ENCODE assay signal across 17 mouse cellular contexts in the genomic region with DNA sequence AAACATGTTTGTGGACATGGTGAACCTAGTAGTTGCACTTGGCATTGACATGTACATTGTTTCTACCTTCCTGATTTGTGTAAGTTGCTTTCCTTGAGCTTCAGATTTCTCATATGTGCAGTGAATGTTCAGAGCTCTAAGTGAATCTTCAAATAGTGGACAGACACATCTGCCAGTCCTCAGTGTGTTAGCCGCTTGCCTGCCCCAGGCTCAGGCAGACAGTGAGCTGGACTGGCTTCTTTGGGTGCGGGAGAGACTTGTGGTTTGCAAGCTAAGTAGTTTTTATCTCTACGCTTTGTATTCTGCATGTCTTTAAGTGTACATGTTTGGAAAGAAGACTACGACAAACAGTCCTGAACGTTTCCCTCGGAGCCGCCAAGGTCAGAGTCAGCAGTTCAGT. TPM values are rescaled to one million over a fixed set of nuclear protein-coding genes. Genes with fewer than 3 reads are reported as not detected.
DNase-seq lines count a peak whose midpoint lies in the region; ATAC-seq and TF ChIP-seq lines count a peak whose summit lies in the region.
"Had no signal": no experiment of that assay in that cellular context is flagged by ENCODE, and none has a peak within 500 bp of the region (broad histone marks: within the 10 kb centered on the region; RNA-seq: fewer than 3 reads in every experiment).

No protein-coding gene starts in this region.

- 0 out of 2 replicates have a peak overlapping the region, but pooled peaks have one; percentile 1 for H3K27ac ChIP-seq in kidney, embryonic 14.5 days (ENCODE audit: low read depth, low read length)
- peak overlapping the region; percentile 38; the same call in 1 of the 2 replicates for H3K27ac ChIP-seq in lung, postnatal 0 days (ENCODE audit: low read length)
- H3K27ac ChIP-seq in stomach, embryonic 16.5 days (ENCODE audit: low read length), result no peak overlapping the region; the same call in 1 of the 2 replicates
- H3K27ac ChIP-seq: hindbrain, embryonic 14.5 days; neural tube, embryonic 12.5 days had no signal

- no peaks in the 10 kb centered on the region for H3K9me3 ChIP-seq in kidney, embryonic 14.5 days (ENCODE audit: control insufficient read depth, low read length)
- H3K9me3 ChIP-seq in lung, postnatal 0 days (ENCODE audit: low read length), result no peaks in the 10 kb centered on the region
- H3K9me3 ChIP-seq in stomach, embryonic 16.5 days (replicated peaks; ENCODE audit: control insufficient read depth, low read length), result no peaks in the 10 kb centered on the region
- H3K9me3 ChIP-seq: limb, embryonic 10.5 days; neural tube, embryonic 12.5 days had no signal

- no peaks in the 10 kb centered on the region for H3K27me3 ChIP-seq in kidney, embryonic 14.5 days (ENCODE audit: control insufficient read depth, insufficient read depth, low read length)
- H3K27me3 ChIP-seq in lung, postnatal 0 days (replicated peaks; ENCODE audit: insufficient read depth, low read length), result no peaks in the 10 kb centered on the region
- H3K27me3 ChIP-seq in stomach, embryonic 16.5 days (ENCODE audit: control insufficient read depth, insufficient read depth, low read length), result no peaks in the 10 kb centered on the region
- H3K27me3 ChIP-seq: neural tube, embryonic 12.5 days had no signal

- ATAC-seq in kidney, embryonic 14.5 days (ENCODE audit: low FRiP score, low TSS enrichment), result no peak
- no peak for ATAC-seq in lung, postnatal 0 days
- no peak for ATAC-seq in stomach, embryonic 16.5 days (ENCODE audit: insufficient read depth, low FRiP score)
- ATAC-seq in frontal cortex, adult (ENCODE audit: low TSS enrichment), result no peak
- ATAC-seq: intestine, embryonic 16.5 days had no signal

- no peaks in the 10 kb centered on the region for H3K36me3 ChIP-seq in kidney, embryonic 14.5 days (ENCODE audit: control insufficient read depth, insufficient read depth, low read length)
- H3K36me3 ChIP-seq in lung, postnatal 0 days (ENCODE audit: insufficient read depth, low read length), result no peaks in the 10 kb centered on the region
- no peaks in the 10 kb centered on the region for H3K36me3 ChIP-seq in stomach, embryonic 16.5 days (ENCODE audit: control insufficient read depth, insufficient read depth, low read length)
- H3K36me3 ChIP-seq: limb, embryonic 10.5 days; neural tube, embryonic 12.5 days had no signal

- no peak overlapping the region for H3K4me3 ChIP-seq in kidney, embryonic 14.5 days (ENCODE audit: low read length)
- H3K4me3 ChIP-seq in lung, postnatal 0 days (ENCODE audit: low read depth, low read length), result no peak overlapping the region
- no peak overlapping the region for H3K4me3 ChIP-seq in stomach, embryonic 16.5 days (replicated peaks; ENCODE audit: low read length)
- H3K4me3 ChIP-seq: limb, embryonic 10.5 days; neural tube, embryonic 12.5 days had no signal

- 57% methylated on average over 7 of the region's 7 CpGs for WGBS in kidney, embryonic 14.5 days
- 50% methylated on average over 7 of the region's 7 CpGs for WGBS in lung, postnatal 0 days
- 54% methylated on average over 7 of the region's 7 CpGs for WGBS in stomach, embryonic 16.5 days

- no peak overlapping the region; the same call in 1 of the 2 replicates for H3K4me2 ChIP-seq in kidney, embryonic 14.5 days (replicated peaks; ENCODE audit: low read depth, low read length)
- H3K4me2 ChIP-seq in lung, postnatal 0 days (replicated peaks; ENCODE audit: low read depth, low read length), result no peak overlapping the region
- H3K4me2 ChIP-seq in stomach, embryonic 16.5 days (ENCODE audit: low read depth, low read length), result 0 out of 2 replicates have a peak overlapping the region, but pooled peaks have one; percentile 2
- H3K4me2 ChIP-seq: hindbrain, embryonic 14.5 days; neural tube, embryonic 12.5 days had no signal

- TF ChIP-seq CTCF in lung, postnatal 0 days (IDR thresholded peaks at IDR 0.05), result no peak

- no peak for TF ChIP-seq EP300 in lung, postnatal 0 days (IDR thresholded peaks at IDR 0.05)

- DNase-seq in adrenal gland, adult 2 months, result peak; percentile 26
- no peak for DNase-seq in adrenal gland, adult 18-20 months (ENCODE audit: low spot score in 2 of 2)
- no peak for DNase-seq in kidney, adult 8-10 months
- no peak for DNase-seq in lung, postnatal 0 days (ENCODE audit: low spot score)
- DNase-seq in lung, postnatal 4 days, result no peak
- DNase-seq: adrenal gland, adult 8-10 months; cerebellum, adult 8-10 months; gastrocnemius, postnatal 25 days; layer of hippocampus, postnatal 36 days; thymus, adult 2 months had no signal

- peaks cover 68% of the 10 kb centered on the region for H3K4me1 ChIP-seq in kidney, embryonic 14.5 days (ENCODE audit: control insufficient read depth, insufficient read depth, low read length)
- H3K4me1 ChIP-seq in lung, postnatal 0 days (ENCODE audit: insufficient read depth, low read depth, low read length), result peaks cover 35% of the 10 kb centered on the region
- H3K4me1 ChIP-seq in stomach, embryonic 16.5 days (ENCODE audit: control insufficient read depth, insufficient read depth, low read length), result peaks cover 64% of the 10 kb centered on the region

- H3K9ac ChIP-seq in kidney, embryonic 14.5 days (ENCODE audit: low read depth, low read length), result no peak overlapping the region; the same call in 1 of the 2 replicates
- no peak overlapping the region for H3K9ac ChIP-seq in lung, postnatal 0 days (replicated peaks; ENCODE audit: low read depth)
- H3K9ac ChIP-seq in stomach, embryonic 16.5 days (ENCODE audit: low read length), result no peak overlapping the region
- H3K9ac ChIP-seq: hindbrain, embryonic 14.5 days; neural tube, embryonic 12.5 days had no signal

RNA-seq across cellular contexts. Expression of gene Cyth3, which starts 13.9 kb away (rescaled TPM):
- 100 to 1,000 TPM; 119 to 164 TPM for total RNA-seq in adrenal gland, adult 2 months (2021)
- 61.7 and 78.7 TPM in 2 replicates for polyA plus RNA-seq in adrenal gland, adult 2 months (2012; rRNA removed)
- 100 to 1,000 TPM in 1 of 2 experiments, 10 to 100 TPM in 1; 81.9 to 153 TPM for total RNA-seq in adrenal gland, adult 18-20 months (2021)
- polyA plus RNA-seq in kidney, embryonic 14.5 days (2014; fragmentation: Nextera tagmentation; extraction: Ambion mirVana), result 35.7 and 64.9 TPM in 2 replicates
- polyA plus RNA-seq in lung, postnatal 0 days (2015; fragmentation: Nextera tagmentation; extraction: Ambion mirVana), result 87.3 and 96.6 TPM in 2 replicates
- 61.8 and 74.0 TPM in 2 replicates for polyA plus RNA-seq in stomach, embryonic 16.5 days (2015; fragmentation: Nextera tagmentation; extraction: Ambion mirVana)
